In the genomic region with DNA sequence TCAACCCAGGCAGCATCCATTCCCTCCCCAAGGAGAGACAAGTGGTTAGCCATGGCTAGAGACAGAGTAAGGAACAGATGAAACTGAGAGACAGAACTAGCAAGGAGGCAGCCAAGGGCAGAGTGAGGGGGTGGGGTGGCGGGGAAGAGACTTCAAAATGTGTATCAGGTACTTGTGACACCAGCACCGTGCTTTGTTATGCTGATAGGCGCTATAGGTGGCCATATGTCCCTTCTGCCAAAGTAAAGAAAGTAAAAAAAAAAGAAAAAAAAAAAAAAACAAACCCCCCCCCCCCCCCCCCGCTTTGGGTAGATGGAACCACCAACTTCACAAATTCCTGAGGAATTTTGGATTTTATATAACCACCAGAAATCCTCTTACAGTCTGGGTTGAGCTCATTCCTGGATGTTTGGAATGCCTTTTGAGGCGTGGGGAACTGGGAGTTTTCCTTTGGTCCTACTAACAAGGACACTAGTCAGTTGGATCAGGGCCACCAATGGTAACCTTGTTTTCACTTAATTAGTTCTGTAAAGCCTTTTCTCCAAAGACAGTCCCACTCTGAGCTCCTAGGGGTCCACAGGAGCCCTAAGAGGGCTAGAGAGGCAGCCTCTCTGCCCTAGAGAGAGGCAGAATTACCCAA, we compare ENCODE assay signal across 12 mouse cellular contexts. TPM values are rescaled to one million over a fixed set of nuclear protein-coding genes. Genes with fewer than 3 reads are reported as not detected.
DNase-seq lines count a peak whose midpoint lies in the region; ATAC-seq and TF ChIP-seq lines count a peak whose summit lies in the region.
"Had no signal": no experiment of that assay in that cellular context is flagged by ENCODE, and none has a peak within 500 bp of the region (broad histone marks: within the 10 kb centered on the region; RNA-seq: fewer than 3 reads in every experiment).

No protein-coding gene starts in this region.

- no peak overlapping the region for H3K4me3 ChIP-seq in kidney, embryonic 15.5 days (replicated peaks)
- 0 out of 2 replicates have a peak overlapping the region, but pooled peaks have one; percentile 5 for H3K4me3 ChIP-seq in ES-Bruce4 (ENCODE audit: low read depth, low read length)
- H3K4me3 ChIP-seq in liver, embryonic 13.5 days (replicated peaks): peak overlapping the region; percentile 32
- H3K4me3 ChIP-seq: limb, embryonic 15.5 days had no signal

- no peak for TF ChIP-seq POLR2A in ES-Bruce4 (IDR thresholded peaks at IDR 0.05; ENCODE audit: insufficient read depth, low read length)

- peaks cover 4% of the 10 kb centered on the region for H3K4me1 ChIP-seq in kidney, embryonic 15.5 days
- peaks cover 10% of the 10 kb centered on the region for H3K4me1 ChIP-seq in ES-Bruce4 (ENCODE audit: control insufficient read depth, insufficient read depth, low read length)
- peaks cover 46% of the 10 kb centered on the region for H3K4me1 ChIP-seq in liver, embryonic 13.5 days (replicated peaks)

- H3K36me3 ChIP-seq in kidney, embryonic 15.5 days: no peaks in the 10 kb centered on the region
- no peaks in the 10 kb centered on the region for H3K36me3 ChIP-seq in ES-Bruce4 (ENCODE audit: control insufficient read depth, insufficient read depth, low read length, poor library complexity, severe bottlenecking)
- no peaks in the 10 kb centered on the region for H3K36me3 ChIP-seq in liver, embryonic 13.5 days
- H3K36me3 ChIP-seq: limb, embryonic 15.5 days had no signal

- TF ChIP-seq CTCF in ES-Bruce4 (IDR thresholded peaks at IDR 0.05; ENCODE audit: low read depth, low read length): no peak

- no peak overlapping the region for H3K4me2 ChIP-seq in kidney, embryonic 15.5 days
- peak overlapping the region; percentile 69 for H3K4me2 ChIP-seq in liver, embryonic 13.5 days
- H3K4me2 ChIP-seq: limb, embryonic 15.5 days had no signal

- DNase-seq in kidney, adult 8-10 months: no peak
- peak; percentile 39 for DNase-seq in NIH3T3 (ENCODE audit: low read depth)
- no peak for DNase-seq in liver, embryonic 13.5 days
- DNase-seq in urinary bladder, postnatal 10 days (ENCODE audit: low spot score): no peak
- DNase-seq in adrenal gland, postnatal 36 days: no peak
- DNase-seq: adrenal gland, postnatal 25 days; cerebellum, postnatal 25 days; gastrocnemius, postnatal 14 days; layer of hippocampus, adult 9-11 months had no signal

- H3K9me3 ChIP-seq in kidney, embryonic 15.5 days (replicated peaks): no peaks in the 10 kb centered on the region
- H3K9me3 ChIP-seq in ES-Bruce4 (replicated peaks; ENCODE audit: control insufficient read depth, insufficient read depth, low read length, poor library complexity, severe bottlenecking): no peaks in the 10 kb centered on the region
- H3K9me3 ChIP-seq in liver, embryonic 13.5 days (replicated peaks): no peaks in the 10 kb centered on the region
- H3K9me3 ChIP-seq: limb, embryonic 15.5 days had no signal

- WGBS in kidney, embryonic 15.5 days: 53% methylated on average over 5 of the region's 5 CpGs
- 28% methylated on average over 5 of the region's 5 CpGs for WGBS in liver, embryonic 13.5 days (ENCODE audit: insufficient replicate concordance)

- H3K27me3 ChIP-seq in kidney, embryonic 15.5 days: no peaks in the 10 kb centered on the region
- no peaks in the 10 kb centered on the region for H3K27me3 ChIP-seq in ES-Bruce4 (ENCODE audit: control insufficient read depth, insufficient read depth, low read length, poor library complexity, severe bottlenecking)
- H3K27me3 ChIP-seq in liver, embryonic 13.5 days: peaks cover 12% of the 10 kb centered on the region; the same call in 1 of the 2 replicates
- H3K27me3 ChIP-seq: limb, embryonic 15.5 days had no signal

- peak; percentile 99 for TF ChIP-seq EP300 in ES-Bruce4 (IDR thresholded peaks at IDR 0.05; ENCODE audit: insufficient read depth, low read depth, low read length)

- 0 out of 2 replicates have a peak overlapping the region, but pooled peaks have one; percentile 41 for H3K27ac ChIP-seq in kidney, embryonic 15.5 days
- H3K27ac ChIP-seq in ES-Bruce4 (ENCODE audit: insufficient read depth, low read length): peak overlapping the region; percentile 85
- peak overlapping the region; percentile 97 for H3K27ac ChIP-seq in liver, embryonic 13.5 days
- H3K27ac ChIP-seq: limb, embryonic 15.5 days had no signal

- no peak for ATAC-seq in kidney, embryonic 15.5 days (replicated peaks; ENCODE audit: low FRiP score)
- ATAC-seq in liver, embryonic 13.5 days (ENCODE audit: low read depth): peak; percentile 44

- H3K9ac ChIP-seq in kidney, embryonic 15.5 days: no peak overlapping the region
- no peak overlapping the region for H3K9ac ChIP-seq in ES-Bruce4 (ENCODE audit: low read depth, poor library complexity, severe bottlenecking)
- peak overlapping the region; percentile 74 for H3K9ac ChIP-seq in liver, embryonic 13.5 days
- H3K9ac ChIP-seq: limb, embryonic 15.5 days had no signal

RNA-seq across cellular contexts. Expression of a gene that starts 14.0 kb away (rescaled TPM):
- polyA plus RNA-seq in kidney, embryonic 15.5 days (2015; fragmentation: Nextera tagmentation; extraction: Ambion mirVana): 84.9 and 88.7 TPM in 2 replicates
- polyA plus RNA-seq in ES-Bruce4 (2011; ENCODE audit: insufficient read depth, insufficient read length, low read depth, missing spikeins): 56.0 and 57.7 TPM in 2 replicates
- 18.1 and 19.5 TPM in 2 replicates for polyA plus RNA-seq in liver, embryonic 13.5 days (2015; fragmentation: Nextera tagmentation; extraction: Ambion mirVana)
- total RNA-seq in adrenal gland, postnatal 36 days (2021): 100 to 1,000 TPM; 293 to 406 TPM

RNA-seq across cellular contexts. Expression of a gene that starts 46.5 kb away (rescaled TPM):
- polyA plus RNA-seq in kidney, embryonic 15.5 days (2015; fragmentation: Nextera tagmentation; extraction: Ambion mirVana): 287 and 316 TPM in 2 replicates
- 132 and 136 TPM in 2 replicates for polyA plus RNA-seq in ES-Bruce4 (2011; ENCODE audit: insufficient read depth, insufficient read length, low read depth, missing spikeins)
- 160 and 177 TPM in 2 replicates for polyA plus RNA-seq in liver, embryonic 13.5 days (2015; fragmentation: Nextera tagmentation; extraction: Ambion mirVana)
- 100 to 1,000 TPM; 243 to 258 TPM for total RNA-seq in adrenal gland, postnatal 36 days (2021)

RNA-seq across cellular contexts. Expression of a gene that starts 59.2 kb away (rescaled TPM):
- 182 and 209 TPM in 2 replicates for polyA plus RNA-seq in kidney, embryonic 15.5 days (2015; fragmentation: Nextera tagmentation; extraction: Ambion mirVana)
- polyA plus RNA-seq in ES-Bruce4 (2011; ENCODE audit: insufficient read depth, insufficient read length, low read depth, missing spikeins): 212 and 214 TPM in 2 replicates
- polyA plus RNA-seq in liver, embryonic 13.5 days (2015; fragmentation: Nextera tagmentation; extraction: Ambion mirVana): 97.6 and 107 TPM in 2 replicates
- 100 to 1,000 TPM; 268 to 380 TPM for total RNA-seq in adrenal gland, postnatal 36 days (2021)

Comparison
In these comparisons a context has a peak if more than half of its experiments do, and no peak if none do; other contexts are left out.
1. H3K27ac ChIP-seq: peak in every context shown above with its lines; median percentile 97 in liver, embryonic 13.5 days; 85 in ES-Bruce4; 41 in kidney, embryonic 15.5 days.